Mouse (Mus musculus) testis, adult 10 weeks (tissue): ENCODE data around the gene Cd37. TPM values are rescaled to one million over a fixed set of nuclear protein-coding genes. Genes with fewer than 3 reads are reported as not detected.

Source experiments
- polyA plus RNA-seq: library from polyadenylated mRNA; stranded (reverse); fragments of 350-450 nt; fragmentation: Illumina TruSeq; extraction: RNeasy Lipid Tissue Mini Kit (QIAGEN cat#74804); gene quantifications from one replicate; pipeline ENCODE4 v1.2.3, GENCODE M21; 2014; ENCODE audit warnings: low read depth, low replicate concordance

The Cd37 gene
- 0.70 TPM for polyA plus RNA-seq

DNA sequence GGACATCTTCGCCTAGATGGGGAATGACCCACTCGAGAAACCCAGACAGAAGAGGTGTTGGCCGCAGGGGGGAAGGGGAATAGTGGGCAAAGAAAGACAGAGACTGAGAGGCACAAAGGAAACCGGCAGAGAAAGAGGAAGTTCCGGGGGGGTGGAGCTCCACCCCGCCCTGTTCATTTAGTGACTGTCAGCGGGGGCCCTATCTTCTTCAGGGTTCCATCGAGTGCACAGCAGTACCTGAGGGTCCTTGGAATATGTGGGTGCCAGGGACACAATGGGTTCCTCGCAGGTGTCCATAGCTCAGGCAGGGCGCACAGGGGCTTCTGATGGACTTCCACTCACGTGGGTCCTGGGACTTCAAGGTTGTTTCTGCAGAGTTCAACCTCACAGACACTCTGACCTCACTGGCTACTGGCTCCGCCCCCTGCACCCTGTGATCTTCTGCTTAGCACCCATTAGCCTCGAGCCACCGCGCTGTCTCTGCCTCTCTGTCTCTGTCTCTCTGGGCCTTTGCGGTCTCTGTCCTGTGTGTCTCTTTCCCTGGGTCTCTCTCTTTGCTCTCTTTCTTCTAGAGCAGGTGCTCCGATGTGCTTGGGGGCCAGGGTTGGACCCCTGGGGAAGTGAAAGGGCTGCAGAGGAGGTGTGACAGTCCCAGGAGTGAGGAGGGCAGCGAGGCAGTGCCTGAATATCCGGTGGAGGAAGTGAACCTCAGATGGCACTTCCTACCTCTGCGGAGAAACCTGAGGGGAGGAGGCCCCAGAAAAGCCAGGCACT is at the start of gene Cd37:
Cd37 (minus strand) TSS at position 393 of the 774 bp plus-strand sequence.

DNA sequence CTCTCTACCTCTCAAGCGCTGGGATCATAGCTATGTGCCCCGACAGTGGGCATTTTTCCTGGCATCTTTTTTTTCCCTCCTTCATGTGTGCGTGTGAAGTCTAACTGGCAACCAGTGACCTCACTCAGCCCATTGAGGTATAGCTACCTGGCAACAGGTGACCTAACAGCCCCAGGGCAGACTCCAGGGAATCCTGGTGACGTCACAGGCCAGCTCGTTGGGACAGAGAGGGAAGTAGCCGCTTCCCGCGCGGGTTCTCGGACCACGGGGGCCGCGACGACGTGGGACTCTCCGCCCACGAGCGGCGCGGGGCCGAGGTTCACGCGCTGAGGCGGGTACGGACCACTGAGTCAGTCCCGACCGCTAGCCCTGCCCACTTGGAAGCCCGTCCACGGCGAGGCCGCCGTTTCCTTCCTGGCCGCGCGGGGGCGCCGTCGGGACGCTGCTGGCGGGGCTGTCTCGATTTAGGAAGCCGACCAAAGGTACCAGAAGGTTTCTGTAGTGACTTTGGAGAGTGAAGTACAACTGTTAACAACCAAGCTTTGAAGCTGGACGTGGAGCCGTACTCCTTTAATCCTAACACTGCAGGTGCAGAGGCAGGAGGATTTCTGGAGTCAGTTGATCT is 38.3 kb upstream of the Cd37 start, which contains the start of gene Slc6a21:
Slc6a21 (plus strand) TSS at position 378 of the 625 bp plus-strand sequence.

DNA sequence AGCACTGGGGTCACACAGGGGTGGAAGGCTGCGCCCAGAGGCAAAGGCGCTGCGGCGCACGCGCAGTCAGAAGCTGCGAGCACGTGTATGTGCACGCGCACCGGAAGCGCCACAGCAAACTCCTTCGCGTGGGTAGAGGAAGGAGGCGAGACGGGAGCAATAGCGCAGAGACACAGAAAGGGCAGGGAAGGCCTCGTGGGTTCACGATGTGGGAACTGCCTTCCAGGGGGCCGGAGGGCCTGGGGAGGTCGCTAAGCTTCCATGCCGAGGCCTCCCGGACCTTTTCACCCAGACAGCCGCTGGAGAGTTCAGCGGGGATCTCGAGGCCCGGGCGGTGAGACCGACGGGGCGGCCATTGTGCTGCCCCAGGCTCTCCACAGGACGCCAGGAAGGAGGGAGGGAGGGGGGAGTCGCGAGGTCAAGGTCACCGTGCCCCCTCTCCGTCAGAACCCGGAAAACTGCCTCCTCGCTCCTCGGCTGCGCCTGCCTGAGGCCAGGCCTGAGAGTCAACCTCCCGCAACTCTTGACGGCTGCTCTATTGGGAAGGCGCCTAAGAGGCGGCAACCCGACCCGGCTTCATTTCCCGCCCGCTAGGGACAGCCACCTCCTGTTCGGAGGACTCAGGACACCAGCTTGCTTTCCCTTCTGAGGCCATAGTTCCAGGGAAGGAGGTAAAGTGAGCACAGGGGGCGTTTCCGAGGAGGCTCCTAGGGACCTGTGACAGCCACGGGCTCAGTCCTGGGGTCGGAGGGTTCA is 1.9 kb upstream of the Cd37 start, which contains the start of gene Slc6a16:
Slc6a16 (plus strand) TSS at position 453 of the 756 bp plus-strand sequence.

DNA sequence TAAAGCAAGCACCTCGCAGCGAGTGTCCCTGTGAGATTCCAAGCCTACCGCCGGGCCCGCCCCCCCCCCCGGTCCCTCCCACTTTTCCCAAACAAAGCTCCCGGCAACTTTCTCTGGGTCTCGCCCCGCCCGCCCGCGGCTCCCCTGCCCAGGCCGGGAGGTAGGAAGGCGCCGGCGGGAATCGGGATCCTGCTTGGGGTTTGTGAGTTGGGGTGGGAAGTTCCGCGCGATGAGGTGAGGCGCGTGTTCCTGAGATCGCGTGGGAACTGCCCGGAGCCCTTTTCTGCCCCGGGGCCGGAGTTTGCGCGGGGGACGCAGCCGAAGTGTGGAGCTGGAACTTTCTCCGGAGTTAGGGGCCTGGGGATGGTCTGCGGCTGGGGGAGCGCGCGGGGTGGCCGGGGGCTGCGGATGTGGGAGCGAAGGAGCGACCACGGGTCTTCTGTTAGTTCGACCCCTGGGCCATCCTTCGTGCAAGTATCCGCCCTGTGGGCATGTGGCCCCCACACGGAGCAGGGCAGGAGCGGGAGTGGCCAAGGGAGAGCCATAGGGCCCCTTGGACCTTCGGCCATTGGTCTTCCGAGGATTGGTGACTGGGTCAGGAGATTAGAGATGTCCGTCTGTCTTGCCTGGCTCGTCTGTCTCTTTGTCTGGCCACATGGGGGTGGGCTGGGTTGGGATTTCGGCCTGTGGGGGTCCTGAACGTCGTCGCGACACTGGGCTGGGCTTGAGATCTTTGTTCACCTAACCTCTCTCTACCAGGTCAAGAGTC is 23.1 kb downstream of the Cd37 start, which contains the start of gene Tead2:
Tead2 (plus strand) TSS at position 81 of the 769 bp plus-strand sequence.

DNA sequence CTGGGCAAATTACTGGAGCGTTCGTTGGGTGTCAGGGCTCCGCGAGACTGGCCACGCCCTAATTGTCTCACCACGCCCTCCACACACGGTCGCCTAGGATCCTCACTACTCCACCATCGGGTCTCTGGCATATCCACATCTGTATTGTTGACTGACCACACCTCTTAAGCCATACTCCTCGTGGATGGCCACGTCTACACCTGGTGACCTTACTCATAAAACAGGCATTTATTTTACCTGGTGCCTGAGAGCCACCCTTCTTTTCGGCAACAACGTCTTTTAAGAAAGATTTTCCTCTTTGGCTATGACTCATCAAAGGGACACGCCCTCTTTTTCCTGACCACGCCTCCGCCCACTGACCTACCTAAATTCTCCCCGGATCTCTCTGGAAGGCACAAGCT is 27.1 kb downstream of the Cd37 start, which contains the start of gene Dkkl1:
Dkkl1 (minus strand) TSS at position 297 of the 401 bp plus-strand sequence.

DNA sequence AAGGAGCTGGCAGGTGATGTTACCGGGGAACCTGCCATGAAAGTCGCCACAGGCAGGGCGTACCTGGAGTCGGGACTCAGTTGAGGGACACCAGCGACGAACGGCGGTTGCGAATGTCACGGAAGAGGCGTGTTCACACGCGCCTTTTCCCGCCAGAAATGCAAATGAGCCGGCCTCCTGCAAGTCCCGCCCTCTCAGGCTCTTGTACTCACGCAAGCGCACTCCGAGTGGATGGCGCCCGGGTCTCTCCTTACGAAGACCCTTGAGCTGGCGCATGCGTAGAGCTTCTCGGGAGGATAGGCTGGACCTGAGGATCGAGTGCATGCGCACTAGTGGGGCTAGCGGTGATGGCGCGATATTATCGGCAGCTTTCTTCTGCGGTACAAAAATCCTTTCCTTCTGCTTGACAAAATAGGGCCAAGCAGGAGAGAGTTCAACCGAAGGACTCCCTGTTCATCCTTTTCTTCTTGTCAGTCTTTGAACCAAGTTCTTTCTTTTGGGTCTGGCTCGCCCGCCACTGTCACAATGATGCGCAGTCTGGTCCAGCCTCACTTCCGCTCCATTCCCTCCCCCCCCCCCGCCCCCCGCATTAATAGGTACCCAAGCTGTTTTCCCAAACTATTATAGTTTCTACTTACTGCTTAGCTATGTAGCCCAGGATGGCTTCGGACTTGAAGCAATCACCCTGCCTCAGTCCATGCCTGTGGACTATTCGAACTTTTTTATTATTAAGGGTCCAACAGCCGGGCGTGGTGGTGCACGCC is 34.4 kb downstream of the Cd37 start, which contains the start of gene Ccdc155:
Ccdc155 (minus strand) TSS at position 513 of the 764 bp plus-strand sequence.

Other genes starting within 250 kb of the Cd37 start
- 18.4 TPM for gene Irf3, start 241.5 kb downstream of the Cd37 start, polyA plus RNA-seq
- 1.5 TPM for gene Bcl2l12, start 240.4 kb downstream of the Cd37 start, polyA plus RNA-seq
- 3.3 TPM for gene Scaf1, start 222.8 kb downstream of the Cd37 start, polyA plus RNA-seq
- 1.8 TPM for gene Rras, start 221.2 kb downstream of the Cd37 start, polyA plus RNA-seq
- gene Prr12, start 186.2 kb downstream of the Cd37 start, polyA plus RNA-seq: 0.24 TPM
- gene Nosip, start 176.7 kb downstream of the Cd37 start, polyA plus RNA-seq: 4.6 TPM
- 2.7 TPM for gene Prrg2, start 176.4 kb downstream of the Cd37 start, polyA plus RNA-seq
- gene Rcn3, start 146.9 kb downstream of the Cd37 start, polyA plus RNA-seq: not detected
- 1.4 TPM for gene Fcgrt, start 135.3 kb downstream of the Cd37 start, polyA plus RNA-seq
- gene Rps11, start 114.7 kb downstream of the Cd37 start, polyA plus RNA-seq: 157 TPM
- gene Rpl13a, start 110.4 kb downstream of the Cd37 start, polyA plus RNA-seq: 133 TPM
- gene Gm45713, start 102.9 kb downstream of the Cd37 start, polyA plus RNA-seq: not detected
- 1.5 TPM for gene Flt3l, start 102.7 kb downstream of the Cd37 start, polyA plus RNA-seq
- 10.2 TPM for gene Pih1d1, start 84.8 kb downstream of the Cd37 start, polyA plus RNA-seq
- gene Aldh16a1, start 84.5 kb downstream of the Cd37 start, polyA plus RNA-seq: 1.1 TPM
- gene Slc17a7, start 75.2 kb downstream of the Cd37 start, polyA plus RNA-seq: 2.7 TPM
- gene Gfy, start 59.5 kb downstream of the Cd37 start, polyA plus RNA-seq: 3.5 TPM
- gene Pth2, start 58.1 kb downstream of the Cd37 start, polyA plus RNA-seq: not detected
- gene Ccdc155, start 34.2 kb downstream of the Cd37 start, polyA plus RNA-seq: 0.49 TPM
- 186 TPM for gene Dkkl1, start 27.0 kb downstream of the Cd37 start, polyA plus RNA-seq
- 2.0 TPM for gene Tead2, start 23.4 kb downstream of the Cd37 start, polyA plus RNA-seq
- 10.2 TPM for gene Slc6a16, start 2.0 kb upstream of the Cd37 start, polyA plus RNA-seq
- gene Slc6a21, start 38.4 kb upstream of the Cd37 start, polyA plus RNA-seq: 50.8 TPM
- gene Trpm4, start 94.7 kb upstream of the Cd37 start, polyA plus RNA-seq: 0.74 TPM
- gene Hrc, start 96.2 kb upstream of the Cd37 start, polyA plus RNA-seq: 0.08 TPM
- gene Ppfia3, start 127.9 kb upstream of the Cd37 start, polyA plus RNA-seq: not detected
- gene Lin7b, start 131.5 kb upstream of the Cd37 start, polyA plus RNA-seq: 0.39 TPM
- gene Snrnp70, start 156.6 kb upstream of the Cd37 start, polyA plus RNA-seq: 109 TPM
- not detected for gene Kcna7, start 166.5 kb upstream of the Cd37 start, polyA plus RNA-seq
- gene Ntf5, start 174.6 kb upstream of the Cd37 start, polyA plus RNA-seq: 0.43 TPM
- 0.36 TPM for gene Lhb, start 181.7 kb upstream of the Cd37 start, polyA plus RNA-seq
- 0.24 TPM for gene Gys1, start 195.7 kb upstream of the Cd37 start, polyA plus RNA-seq
- gene Ruvbl2, start 199.0 kb upstream of the Cd37 start, polyA plus RNA-seq: 7.8 TPM
- gene Ftl1, start 220.8 kb upstream of the Cd37 start, polyA plus RNA-seq: 0.38 TPM
- gene Bax, start 227.8 kb upstream of the Cd37 start, polyA plus RNA-seq: 0.29 TPM
- 121 TPM for gene Tulp2, start 242.8 kb upstream of the Cd37 start, polyA plus RNA-seq
- not detected for gene Gm45808, start 247.7 kb upstream of the Cd37 start, polyA plus RNA-seq
- 6.7 TPM for gene Dhdh, start 249.7 kb upstream of the Cd37 start, polyA plus RNA-seq